Mouse (Mus musculus) stomach, postnatal 0 days (tissue): ENCODE data around the gene Ppp2r5c.

Experiments
- CTCF ChIP-seq: IDR thresholded peaks from 2 replicates; pipeline ENCODE4 v1.5.1; 2016; ENCODE audit warnings: antibody characterized with exemption, low read depth, mild to moderate bottlenecking, moderate library complexity
- EP300 ChIP-seq: optimal IDR thresholded peaks from 2 replicates; pipeline ENCODE3; 2016; ENCODE audit warnings: antibody characterized with exemption

DNA sequence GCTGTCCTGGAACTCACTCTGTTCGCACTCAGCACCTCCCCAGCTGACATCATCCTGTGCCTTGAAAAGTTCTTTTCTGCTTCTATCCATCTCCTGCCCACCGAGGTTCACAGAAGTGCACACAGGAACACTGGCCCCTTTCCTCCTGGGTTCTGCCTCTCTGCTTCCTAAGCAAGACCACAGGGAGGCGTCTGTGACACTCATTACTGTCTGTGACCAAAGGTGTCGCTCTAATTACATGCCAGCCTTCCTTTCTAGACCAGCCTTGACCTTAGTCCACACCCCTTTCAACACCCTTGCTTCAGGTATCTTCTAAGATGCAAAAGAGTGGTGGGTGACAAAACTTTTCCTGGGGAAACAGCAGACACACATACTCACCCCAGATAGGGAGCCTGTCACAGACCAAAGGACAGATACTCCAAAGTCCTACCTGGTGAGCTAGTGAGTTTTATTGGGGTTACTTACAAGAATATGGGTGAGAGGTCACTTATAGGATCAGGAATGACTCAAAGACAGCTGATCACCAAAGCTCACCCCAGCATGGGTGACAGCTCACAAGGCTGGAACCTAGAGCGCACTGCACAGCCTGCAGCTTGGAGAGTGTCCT, 8.4 kb upstream of the Ppp2r5c start:
- peak; percentile 73 for TF ChIP-seq CTCF
- no peak for TF ChIP-seq EP300
